Mouse (Mus musculus) stomach, embryonic 16.5 days (tissue): ENCODE results near the gene Col28a1. TPM values are rescaled to one million over a fixed set of nuclear protein-coding genes. Genes with fewer than 3 reads are reported as not detected.

Source experiments
- ATAC-seq: fragments of 200-750 bp; cut with Nextera tagmentation; 2 replicates; pipeline ENCODE4 v1.8.0; 2017; ENCODE audit warnings: moderate number of reproducible peaks, moderate TSS enrichment; ENCODE audit not compliant: insufficient read depth, low FRiP score
- H3K27ac ChIP-seq: fragments of 300-500 bp; sonication (generic); 2 replicates; pipeline ENCODE4 v1.5.1; 2014; ENCODE audit warnings: low read length
- H3K27me3 ChIP-seq: fragments of 300-500 bp; sonication (generic); 2 replicates; pipeline ENCODE4 v1.6.1; 2014; ENCODE audit warnings: low read length, control low read depth, mixed read lengths; ENCODE audit not compliant: control insufficient read depth, insufficient read depth
- H3K36me3 ChIP-seq: fragments of 300-500 bp; sonication (generic); 2 replicates; pipeline ENCODE4 v1.6.1; 2014; ENCODE audit warnings: low read length; ENCODE audit not compliant: control insufficient read depth, insufficient read depth
- H3K4me1 ChIP-seq: fragments of 300-500 bp; sonication (generic); 2 replicates; pipeline ENCODE4 v1.6.1; 2014; ENCODE audit warnings: low read length, control low read depth, mixed read lengths; ENCODE audit not compliant: control insufficient read depth, insufficient read depth
- H3K4me2 ChIP-seq: fragments of 300-500 bp; sonication (generic); 2 replicates; pipeline ENCODE4 v1.6.1; 2014; ENCODE audit warnings: low read depth, low read length, mixed read lengths
- H3K4me3 ChIP-seq: fragments of 300-500 bp; sonication (generic); replicated peaks from 2 replicates; pipeline ENCODE4 v1.5.1; 2014; ENCODE audit warnings: mild to moderate bottlenecking, low read length
- H3K9ac ChIP-seq: fragments of 300-500 bp; sonication (generic); 2 replicates; pipeline ENCODE4 v1.6.1; 2014; ENCODE audit warnings: low read length
- H3K9me3 ChIP-seq: fragments of 300-500 bp; sonication (generic); replicated peaks from 2 replicates; pipeline ENCODE4 v1.6.1; 2016; ENCODE audit warnings: low read length, control low read depth; ENCODE audit not compliant: control insufficient read depth
- WGBS: fragments of 180-500 bp; shearing (Covaris S2); extraction: QIAGEN DNeasy Blood & Tissue Kit; methylation state at CpG from one replicate; pipeline ENCODE4 v1.1.7; 2014; 5-methylcytosine and 5-hydroxymethylcytosine counted together
- polyA plus RNA-seq: library from polyadenylated mRNA; unstranded; fragments of >200 nt; fragmentation: Nextera tagmentation; extraction: Ambion mirVana; gene quantifications from 2 replicates; pipeline ENCODE4 v1.2.1, GENCODE M21; 2015

The Col28a1 gene
- polyA plus RNA-seq, 1 experiment from 2014 or later: 2.5 TPM

DNA sequence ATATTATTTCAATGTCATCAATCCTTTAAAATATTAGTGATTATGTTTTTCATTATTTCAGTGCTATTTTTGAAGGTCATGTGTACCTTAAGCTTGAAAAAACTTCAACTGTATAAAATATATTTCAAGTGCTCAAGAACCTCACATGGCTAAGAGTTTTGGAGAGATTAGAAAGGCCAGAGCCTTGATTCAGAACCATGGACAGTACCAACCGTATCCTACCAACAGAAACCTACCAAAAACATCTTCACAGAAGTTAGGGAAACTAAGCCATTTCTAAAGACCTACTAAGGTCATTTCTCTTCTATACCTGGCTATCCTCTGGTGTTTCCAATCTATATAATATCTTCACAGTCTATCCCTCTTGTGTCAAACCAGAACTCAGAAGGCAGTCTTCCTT is 50.5 kb downstream of the Col28a1 start:
- 29% methylated on average over 1 of the region's 1 CpGs for WGBS
- no peak for ATAC-seq
- H3K9me3 ChIP-seq: no peaks in the 10 kb centered on the region
- H3K4me1 ChIP-seq: no peaks in the 10 kb centered on the region
- no peaks in the 10 kb centered on the region for H3K27me3 ChIP-seq
- H3K4me3 ChIP-seq: no peak overlapping the region
- H3K4me2 ChIP-seq: no peak overlapping the region
- no peaks in the 10 kb centered on the region for H3K36me3 ChIP-seq
- no peak overlapping the region for H3K27ac ChIP-seq
- H3K9ac ChIP-seq: no peak overlapping the region

- Histone ChIP-seq H3K4me1 (no peaks in the 10 kb centered on the region), H3K4me2 (no peak overlapping the region), H3K9me3 (no peaks in the 10 kb centered on the region), H3K36me3 (no peaks in the 10 kb centered on the region), H3K27me3 (no peaks in the 10 kb centered on the region), H3K4me3 (no peak overlapping the region), H3K9ac (no peak overlapping the region), H3K27ac (no peak overlapping the region)
- ATAC-seq: no peak
- 71% methylated on average over 7 of the region's 7 CpGs for WGBS
These were observed 62.3 kb downstream of the Col28a1 start for GRCm38 (mm10) chr6:8130149-8130548.

- no peak overlapping the region for H3K27ac ChIP-seq
- ATAC-seq: no peak
- no peaks in the 10 kb centered on the region for H3K27me3 ChIP-seq
- no peaks in the 10 kb centered on the region for H3K9me3 ChIP-seq
- H3K4me2 ChIP-seq: no peak overlapping the region
- H3K4me1 ChIP-seq: no peaks in the 10 kb centered on the region
- 86% methylated on average over 1 of the region's 1 CpGs for WGBS
- H3K9ac ChIP-seq: no peak overlapping the region
- H3K36me3 ChIP-seq: no peaks in the 10 kb centered on the region
- no peak overlapping the region for H3K4me3 ChIP-seq
These were observed 64.3 kb downstream of the Col28a1 start for GRCm38 (mm10) chr6:8128164-8128563.

- Histone ChIP-seq H3K4me3 (no peak overlapping the region), H3K9me3 (no peaks in the 10 kb centered on the region), H3K4me1 (no peaks in the 10 kb centered on the region), H3K4me2 (no peak overlapping the region), H3K36me3 (no peaks in the 10 kb centered on the region), H3K27me3 (no peaks in the 10 kb centered on the region), H3K9ac (no peak overlapping the region), H3K27ac (no peak overlapping the region)
- 62% methylated on average over 3 of the region's 3 CpGs for WGBS
- no peak for ATAC-seq
These were observed 65.9 kb downstream of the Col28a1 start for GRCm38 (mm10) chr6:8126545-8126944.

DNA sequence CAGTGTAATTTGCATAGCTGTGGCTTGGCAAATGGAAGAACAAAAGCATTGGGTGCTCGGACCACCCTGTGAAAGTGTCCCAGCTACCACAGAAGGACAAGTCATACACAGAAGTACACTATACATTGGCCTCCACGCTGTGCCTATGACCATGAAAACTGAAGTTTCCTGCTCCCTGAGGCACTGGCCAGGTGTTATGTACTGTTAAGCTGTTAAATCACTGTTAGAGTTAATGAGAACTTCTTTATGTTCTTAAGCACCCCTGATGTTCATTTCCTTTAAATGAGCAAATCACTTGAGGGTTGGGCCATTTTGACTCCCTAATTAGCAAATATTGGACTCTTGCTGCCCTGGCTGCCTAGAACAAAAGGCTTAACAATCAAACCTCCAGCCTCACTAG is 73.3 kb downstream of the Col28a1 start:
- no peak for ATAC-seq
- Histone ChIP-seq H3K4me1 (no peaks in the 10 kb centered on the region), H3K4me3 (no peak overlapping the region), H3K4me2 (no peak overlapping the region), H3K9ac (no peak overlapping the region), H3K9me3 (no peaks in the 10 kb centered on the region), H3K27me3 (no peaks in the 10 kb centered on the region), H3K27ac (no peak overlapping the region), H3K36me3 (no peaks in the 10 kb centered on the region)
- 73% methylated on average over 2 of the region's 2 CpGs for WGBS

GRCm38 (mm10) chr6:8118577-8118976 is 73.8 kb downstream of the Col28a1 start:
- H3K4me2 ChIP-seq: no peak overlapping the region
- 88% methylated on average over 2 of the region's 2 CpGs for WGBS
- no peak overlapping the region for H3K27ac ChIP-seq
- no peaks in the 10 kb centered on the region for H3K9me3 ChIP-seq
- H3K4me1 ChIP-seq: no peaks in the 10 kb centered on the region
- no peak overlapping the region for H3K9ac ChIP-seq
- H3K4me3 ChIP-seq: no peak overlapping the region
- H3K36me3 ChIP-seq: no peaks in the 10 kb centered on the region
- H3K27me3 ChIP-seq: no peaks in the 10 kb centered on the region
- ATAC-seq: no peak

DNA sequence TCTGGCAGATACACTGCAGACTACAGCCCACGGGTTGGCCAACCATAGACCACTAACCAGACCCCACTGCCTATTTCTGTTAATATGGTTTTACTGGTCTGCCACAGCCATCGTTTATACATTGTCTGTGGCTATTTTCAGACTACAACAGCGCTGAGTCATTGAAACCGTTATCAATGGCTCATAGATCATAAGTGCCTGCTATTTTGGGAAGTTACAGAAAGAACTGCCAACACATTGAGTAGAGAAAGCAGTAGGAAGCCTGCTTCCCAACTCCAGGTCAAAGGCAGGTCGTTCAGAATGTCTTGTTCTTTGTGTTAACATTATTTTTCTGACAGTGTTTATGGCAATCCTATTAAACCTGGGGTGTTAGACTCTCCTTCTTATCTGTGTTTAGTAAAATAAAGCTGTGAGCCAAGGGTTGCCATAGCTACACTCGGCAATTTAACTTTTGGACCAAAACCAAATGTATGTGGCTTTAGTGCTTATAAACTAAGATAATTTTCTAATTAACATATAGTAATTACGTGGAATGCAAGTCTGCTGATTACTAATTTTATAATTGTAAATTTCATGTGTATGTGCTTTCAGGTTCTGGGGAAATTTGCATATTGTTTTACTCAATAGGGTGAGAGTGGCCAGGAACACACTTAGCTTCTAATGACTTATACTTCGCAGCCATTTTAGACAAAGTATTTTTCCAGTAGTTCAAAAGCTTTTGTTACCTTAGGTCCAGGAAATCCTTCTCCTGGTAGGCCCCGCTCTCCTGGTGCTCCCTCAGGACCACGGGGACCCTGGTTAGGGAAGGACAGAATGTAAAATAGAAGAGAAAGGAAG is 86.3 kb downstream of the Col28a1 start:
- Histone ChIP-seq H3K4me3 (no peak overlapping the region), H3K27me3 (no peaks in the 10 kb centered on the region), H3K4me1 (no peaks in the 10 kb centered on the region), H3K9ac (no peak overlapping the region), H3K27ac (no peak overlapping the region), H3K4me2 (no peak overlapping the region), H3K36me3 (no peaks in the 10 kb centered on the region), H3K9me3 (no peaks in the 10 kb centered on the region)
- 60% methylated on average over 10 of the region's 10 CpGs for WGBS
- ATAC-seq: peak; percentile 21; the same call in 1 of the 2 replicates

GRCm38 (mm10) chr6:8101224-8101623 is 91.2 kb downstream of the Col28a1 start:
- Histone ChIP-seq H3K4me3 (no peak overlapping the region), H3K9ac (no peak overlapping the region), H3K27ac (no peak overlapping the region)

DNA sequence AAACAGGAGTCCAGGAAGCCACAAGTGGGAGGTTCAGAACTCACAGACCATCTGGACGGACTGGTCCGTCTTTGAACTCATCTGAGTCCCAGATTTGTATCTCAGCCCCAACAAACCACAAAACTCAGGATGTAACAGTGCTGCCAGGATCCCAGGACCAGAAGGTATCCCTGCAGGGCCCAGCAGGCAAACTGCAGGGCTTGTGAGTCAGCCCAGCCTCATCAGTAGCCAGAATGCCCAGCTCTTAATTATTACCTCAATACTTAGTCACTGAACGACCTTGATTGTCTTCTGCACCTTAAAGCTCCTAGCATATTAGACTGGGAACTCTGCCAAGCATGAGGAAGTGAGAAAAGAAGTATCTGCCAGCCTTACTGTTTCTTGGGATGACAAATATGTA is 96.6 kb downstream of the Col28a1 start:
- H3K9me3 ChIP-seq: no peaks in the 10 kb centered on the region
- H3K4me1 ChIP-seq: peaks cover 11% of the 10 kb centered on the region
- H3K27me3 ChIP-seq: no peaks in the 10 kb centered on the region
- no peaks in the 10 kb centered on the region for H3K36me3 ChIP-seq
- no peak overlapping the region for H3K4me3 ChIP-seq
- H3K27ac ChIP-seq: no peak overlapping the region
- no peak overlapping the region for H3K9ac ChIP-seq
- 62% methylated on average over 3 of the region's 3 CpGs for WGBS
- H3K4me2 ChIP-seq: no peak overlapping the region
- no peak for ATAC-seq

More at GRCm38 (mm10) chr6:8101224-8101623, 91.2 kb downstream of the Col28a1 start:
- no peak overlapping the region for H3K4me2 ChIP-seq
- H3K36me3 ChIP-seq: no peaks in the 10 kb centered on the region
- H3K27me3 ChIP-seq: no peaks in the 10 kb centered on the region
- H3K4me1 ChIP-seq: no peaks in the 10 kb centered on the region
- no peaks in the 10 kb centered on the region for H3K9me3 ChIP-seq
- no peak for ATAC-seq
